Mouse (Mus musculus): Measurements from ENCODE around the gene Tlk1. TPM values are rescaled to one million over a fixed set of nuclear protein-coding genes. Genes with fewer than 3 reads are reported as not detected.

Gene Tlk1
- polyA plus RNA-seq, 1 experiment: 7.3 TPM

DNA sequence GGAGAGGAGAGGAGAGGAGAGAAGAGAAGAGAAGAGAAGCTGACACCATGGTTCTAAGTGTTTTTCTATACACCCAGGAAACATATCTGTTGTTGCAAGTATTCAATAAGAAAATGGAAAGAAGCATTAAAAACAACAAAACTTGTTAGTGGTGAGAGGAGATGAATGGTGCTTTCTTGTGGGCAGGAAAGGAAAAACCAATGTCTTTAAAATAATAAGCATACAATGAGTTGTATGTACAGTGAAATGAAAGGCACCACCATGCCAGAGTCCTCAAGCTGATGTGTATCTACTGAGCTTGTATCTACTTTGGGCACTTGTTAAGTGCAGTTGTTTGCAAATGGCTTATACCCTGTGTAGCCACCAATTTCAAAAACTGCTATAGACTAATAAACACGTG lies 7.7 kb upstream of the Tlk1 start:
- Histone ChIP-seq H3K27ac (ENCODE audit: control insufficient read depth, insufficient read depth, low read depth, low read length) (no peak overlapping the region), H3K36me3 (ENCODE audit: control insufficient read depth, insufficient read depth, low read length) (no peaks in the 10 kb centered on the region), H3K27me3 (ENCODE audit: control insufficient read depth, insufficient read depth, low read length) (no peaks in the 10 kb centered on the region; the same call in 1 of the 2 replicates), H3K4me3 (ENCODE audit: control insufficient read depth, low read depth, low read length) (no peak overlapping the region), H3K4me1 (ENCODE audit: control insufficient read depth, insufficient read depth, low read length) (peaks cover 3% of the 10 kb centered on the region; the same call in 1 of the 2 replicates)
- TF ChIP-seq POLR2A (IDR thresholded peaks at IDR 0.05; ENCODE audit: control insufficient read depth, low read depth, low read length) (no peak), CTCF (IDR thresholded peaks at IDR 0.05; ENCODE audit: control insufficient read depth, insufficient read depth, insufficient replicate concordance, low read depth, low read length) (no peak)

DNA sequence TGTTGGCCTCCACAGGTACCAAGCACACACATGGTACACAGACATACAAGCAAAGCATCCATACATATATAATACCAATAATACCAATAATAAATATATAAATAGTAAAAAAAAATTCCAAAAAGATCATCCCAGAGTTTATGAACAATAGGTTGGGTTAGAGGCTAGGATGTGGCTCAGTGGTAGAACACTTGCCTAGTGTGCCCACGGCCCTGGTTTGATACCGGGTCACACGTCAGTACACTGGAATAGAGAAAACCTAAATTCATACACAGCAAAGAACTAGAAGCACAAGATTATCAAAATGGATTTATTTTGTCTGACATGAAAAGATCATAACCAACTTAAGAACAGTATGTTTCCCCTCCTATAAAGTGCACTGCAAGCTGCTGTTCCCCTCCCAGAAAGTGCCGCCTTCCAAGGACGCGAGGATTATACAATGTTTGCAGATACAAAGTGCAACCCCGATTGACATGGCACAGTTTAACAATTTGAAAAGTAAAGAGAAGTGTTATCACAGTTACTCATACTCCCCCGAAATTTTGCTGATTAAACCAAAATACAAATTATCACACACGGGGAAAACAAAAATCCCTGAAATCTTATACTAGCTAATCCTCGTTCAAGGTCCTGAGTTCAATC lies 6.3 kb upstream of the Tlk1 start:
- no peaks in the 10 kb centered on the region for H3K4me1 ChIP-seq (ENCODE audit: control insufficient read depth, insufficient read depth, low read length)
- no peaks in the 10 kb centered on the region for H3K27me3 ChIP-seq (ENCODE audit: control insufficient read depth, insufficient read depth, low read length)
- H3K4me3 ChIP-seq (ENCODE audit: control insufficient read depth, low read depth, low read length): no peak overlapping the region
- no peak overlapping the region for H3K27ac ChIP-seq (ENCODE audit: control insufficient read depth, insufficient read depth, low read depth, low read length)
- no peaks in the 10 kb centered on the region for H3K36me3 ChIP-seq (ENCODE audit: control insufficient read depth, insufficient read depth, low read length)
- no peak for TF ChIP-seq CTCF (IDR thresholded peaks at IDR 0.05; ENCODE audit: control insufficient read depth, insufficient read depth, insufficient replicate concordance, low read depth, low read length)
- no peak for TF ChIP-seq POLR2A (IDR thresholded peaks at IDR 0.05; ENCODE audit: control insufficient read depth, low read depth, low read length)

DNA sequence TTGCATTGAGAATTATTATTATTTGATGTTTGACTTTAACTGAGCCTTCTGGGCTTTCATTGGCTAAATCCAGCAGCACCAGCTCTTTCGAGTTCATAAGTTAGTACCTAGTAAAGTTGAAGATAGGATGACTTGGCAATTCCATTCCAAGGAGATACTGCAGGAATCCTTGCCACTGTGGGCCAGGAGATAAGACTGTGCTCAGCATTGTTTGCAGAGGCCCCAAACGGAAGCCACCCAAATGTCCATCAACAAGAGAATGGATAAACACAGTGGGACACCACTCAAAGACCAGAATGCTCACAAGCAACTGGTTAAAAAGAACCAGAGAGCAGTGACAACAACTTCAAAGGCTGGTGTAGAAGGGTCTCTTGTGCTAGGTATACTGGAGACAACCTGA lies 5.2 kb upstream of the Tlk1 start:
- H3K4me3 ChIP-seq (ENCODE audit: control insufficient read depth, low read depth, low read length): no peak overlapping the region
- TF ChIP-seq CTCF (IDR thresholded peaks at IDR 0.05; ENCODE audit: control insufficient read depth, insufficient read depth, insufficient replicate concordance, low read depth, low read length): no peak
- no peak for TF ChIP-seq POLR2A (IDR thresholded peaks at IDR 0.05; ENCODE audit: control insufficient read depth, low read depth, low read length)
- no peaks in the 10 kb centered on the region for H3K4me1 ChIP-seq (ENCODE audit: control insufficient read depth, insufficient read depth, low read length)
- no peaks in the 10 kb centered on the region for H3K36me3 ChIP-seq (ENCODE audit: control insufficient read depth, insufficient read depth, low read length)
- no peaks in the 10 kb centered on the region for H3K27me3 ChIP-seq (ENCODE audit: control insufficient read depth, insufficient read depth, low read length)
- no peak overlapping the region for H3K27ac ChIP-seq (ENCODE audit: control insufficient read depth, insufficient read depth, low read depth, low read length)

DNA sequence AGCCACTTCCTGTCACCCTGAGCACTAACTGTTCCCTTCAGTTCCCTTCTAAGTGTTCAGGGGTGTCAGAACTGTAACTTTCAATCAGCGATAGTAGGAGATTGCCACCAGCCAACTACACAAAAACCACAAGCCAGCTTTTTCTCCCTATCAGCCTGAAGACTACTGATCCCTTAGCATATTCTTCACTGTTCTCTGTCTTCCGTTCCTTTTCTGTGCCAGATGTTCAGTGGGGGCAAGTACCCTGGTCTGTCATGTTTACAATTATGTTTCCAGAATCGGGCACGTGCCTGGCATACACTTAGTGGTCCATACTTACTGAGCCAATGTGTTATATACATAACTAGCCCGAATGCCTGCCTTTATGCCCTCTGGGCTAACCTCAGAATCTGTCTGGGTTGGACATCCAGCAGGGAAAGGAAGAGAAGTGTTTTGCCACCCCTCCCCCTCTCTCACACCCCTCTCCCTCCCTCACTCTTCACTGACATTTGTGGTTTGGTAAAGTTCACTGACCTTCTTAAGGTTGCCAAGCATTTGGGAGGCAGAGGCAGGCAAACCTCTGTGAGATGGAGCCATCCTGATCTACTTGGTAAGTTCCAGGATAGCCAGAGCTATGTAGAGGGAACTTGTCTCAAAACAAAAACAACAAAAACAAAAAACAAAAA lies 4.5 kb upstream of the Tlk1 start:
- no peak for TF ChIP-seq CTCF (IDR thresholded peaks at IDR 0.05; ENCODE audit: control insufficient read depth, insufficient read depth, insufficient replicate concordance, low read depth, low read length)
- TF ChIP-seq POLR2A (IDR thresholded peaks at IDR 0.05; ENCODE audit: control insufficient read depth, low read depth, low read length): no peak
- Histone ChIP-seq H3K4me1 (ENCODE audit: control insufficient read depth, insufficient read depth, low read length) (no peaks in the 10 kb centered on the region), H3K4me3 (ENCODE audit: control insufficient read depth, low read depth, low read length) (no peak overlapping the region), H3K27me3 (ENCODE audit: control insufficient read depth, insufficient read depth, low read length) (no peaks in the 10 kb centered on the region), H3K36me3 (ENCODE audit: control insufficient read depth, insufficient read depth, low read length) (no peaks in the 10 kb centered on the region), H3K27ac (ENCODE audit: control insufficient read depth, insufficient read depth, low read depth, low read length) (no peak overlapping the region)

DNA sequence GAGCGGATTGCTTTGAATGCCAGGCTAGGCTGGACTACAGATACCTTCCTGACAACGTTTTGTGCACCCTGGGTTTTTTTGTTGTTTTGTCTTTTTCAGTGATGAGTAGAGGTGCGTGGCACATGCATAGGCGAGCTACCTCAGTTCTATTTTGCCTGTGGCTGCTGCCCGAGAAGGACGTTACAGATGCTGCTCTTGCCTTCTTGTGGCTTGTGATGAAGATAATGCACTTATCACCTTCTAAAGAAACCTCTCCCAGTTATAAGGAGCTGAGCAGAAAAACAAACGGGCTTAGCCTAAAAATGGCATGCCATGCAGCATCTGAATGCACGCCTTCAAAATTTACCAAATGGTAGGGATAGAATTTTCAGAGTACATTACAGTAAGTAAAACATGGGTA lies 2.3 kb upstream of the Tlk1 start:
- Histone ChIP-seq H3K4me3 (ENCODE audit: control insufficient read depth, low read depth, low read length) (no peak overlapping the region), H3K27ac (ENCODE audit: control insufficient read depth, insufficient read depth, low read depth, low read length) (no peak overlapping the region), H3K36me3 (ENCODE audit: control insufficient read depth, insufficient read depth, low read length) (no peaks in the 10 kb centered on the region), H3K4me1 (ENCODE audit: control insufficient read depth, insufficient read depth, low read length) (no peaks in the 10 kb centered on the region; the same call in 1 of the 2 replicates), H3K27me3 (ENCODE audit: control insufficient read depth, insufficient read depth, low read length) (no peaks in the 10 kb centered on the region)
- TF ChIP-seq CTCF (IDR thresholded peaks at IDR 0.05; ENCODE audit: control insufficient read depth, insufficient read depth, insufficient replicate concordance, low read depth, low read length) (no peak), POLR2A (IDR thresholded peaks at IDR 0.05; ENCODE audit: control insufficient read depth, low read depth, low read length) (no peak)

DNA sequence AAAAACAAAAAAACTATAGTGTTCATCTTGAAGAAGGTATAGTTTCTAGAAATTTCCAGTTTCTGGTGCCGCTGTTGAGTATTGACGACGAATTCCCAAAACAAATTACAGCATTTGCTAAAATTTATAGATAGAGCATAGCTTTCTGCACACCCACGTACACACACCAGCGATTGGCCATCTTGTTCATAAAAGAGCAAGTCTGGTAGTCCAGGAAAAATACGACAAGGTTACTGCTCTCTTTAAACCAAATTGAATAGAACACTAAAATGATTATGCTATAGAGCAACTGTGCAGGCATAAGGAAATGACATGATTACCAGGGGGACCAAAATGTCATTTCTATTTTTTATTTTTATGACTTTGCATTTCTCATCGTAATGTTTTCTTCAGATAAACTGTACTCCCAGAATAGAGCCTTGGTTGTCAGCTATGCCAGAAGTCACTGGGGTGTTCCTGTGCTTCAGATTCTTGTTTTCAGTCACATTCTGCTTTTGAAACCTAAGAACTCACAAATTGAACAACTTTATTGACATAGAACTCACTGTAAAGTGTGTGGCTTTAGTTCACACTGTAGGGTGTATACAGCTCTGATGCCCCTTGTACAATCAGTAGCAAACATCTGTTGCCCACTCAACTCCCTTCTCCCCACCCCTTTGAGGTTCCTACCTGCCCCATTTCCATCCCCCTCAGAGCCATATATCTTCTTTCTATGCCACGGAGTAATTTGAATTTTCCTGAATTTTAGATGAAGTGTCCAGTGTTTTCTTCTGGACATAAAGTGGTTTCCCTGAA lies 1.1 kb upstream of the Tlk1 start:
- Histone ChIP-seq H3K27me3 (ENCODE audit: control insufficient read depth, insufficient read depth, low read length) (no peaks in the 10 kb centered on the region), H3K36me3 (ENCODE audit: control insufficient read depth, insufficient read depth, low read length) (no peaks in the 10 kb centered on the region), H3K4me1 (ENCODE audit: control insufficient read depth, insufficient read depth, low read length) (no peaks in the 10 kb centered on the region; the same call in 1 of the 2 replicates), H3K4me3 (ENCODE audit: control insufficient read depth, low read depth, low read length) (no peak overlapping the region), H3K27ac (ENCODE audit: control insufficient read depth, insufficient read depth, low read depth, low read length) (no peak overlapping the region)
- TF ChIP-seq CTCF (IDR thresholded peaks at IDR 0.05; ENCODE audit: control insufficient read depth, insufficient read depth, insufficient replicate concordance, low read depth, low read length) (no peak), POLR2A (IDR thresholded peaks at IDR 0.05; ENCODE audit: control insufficient read depth, low read depth, low read length) (no peak)

DNA sequence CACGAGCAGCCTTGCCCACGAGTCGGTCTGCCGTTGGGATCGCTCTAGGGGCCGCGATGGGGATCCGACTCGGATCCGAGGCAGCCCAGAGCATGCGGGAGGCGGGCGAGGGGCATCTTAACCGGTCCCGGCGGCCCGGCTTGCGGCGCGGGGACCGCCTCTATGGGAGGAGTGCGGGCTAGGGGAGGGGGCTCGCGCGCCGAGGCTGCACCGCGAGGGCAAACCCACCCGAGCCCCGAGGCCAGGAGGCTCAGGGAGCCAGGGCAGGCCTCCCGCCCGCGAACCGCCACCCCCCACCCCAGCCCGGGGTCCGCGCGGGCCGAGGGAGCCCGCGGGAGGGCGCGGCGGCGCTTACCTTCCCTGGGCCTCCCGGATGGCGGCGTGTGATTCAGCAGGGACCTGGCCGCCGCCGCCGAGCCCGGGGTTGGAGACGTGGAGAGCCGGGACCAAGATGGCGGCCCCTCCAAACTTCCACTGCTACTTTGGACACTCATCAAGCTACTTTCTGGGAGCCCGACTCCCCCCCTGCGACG lies 624 bp downstream of the Tlk1 start:
- Histone ChIP-seq H3K27me3 (ENCODE audit: control insufficient read depth, insufficient read depth, low read length) (no peaks in the 10 kb centered on the region), H3K4me3 (ENCODE audit: control insufficient read depth, low read depth, low read length) (peak overlapping the region; percentile 94), H3K4me1 (ENCODE audit: control insufficient read depth, insufficient read depth, low read length) (no peaks in the 10 kb centered on the region; the same call in 1 of the 2 replicates), H3K27ac (ENCODE audit: control insufficient read depth, insufficient read depth, low read depth, low read length) (peak overlapping the region; percentile 96), H3K36me3 (ENCODE audit: control insufficient read depth, insufficient read depth, low read length) (no peaks in the 10 kb centered on the region)
- TF ChIP-seq POLR2A (IDR thresholded peaks at IDR 0.05; ENCODE audit: control insufficient read depth, low read depth, low read length): 0 out of 2 replicates have a peak, but pooled peaks have one; percentile 14
- TF ChIP-seq CTCF (IDR thresholded peaks at IDR 0.05; ENCODE audit: control insufficient read depth, insufficient read depth, insufficient replicate concordance, low read depth, low read length): no peak
